Mouse (Mus musculus) bone marrow macrophage, adult 2 months (primary cell): ENCODE measurements around the gene Tspoap1.

Experiments used
- CTCF ChIP-seq: IDR thresholded peaks from 2 replicates; pipeline ENCODE4 v1.5.1; 2012; ENCODE audit warnings: low read depth, mild to moderate bottlenecking, low read length, moderate library complexity
- POLR2A ChIP-seq: IDR thresholded peaks from 2 replicates; pipeline ENCODE4 v1.6.1; 2012; ENCODE audit warnings: mild to moderate bottlenecking, low read depth, low read length, borderline replicate concordance

- TF ChIP-seq CTCF (no peak), POLR2A (peak; percentile 30; the same call in 1 of the 2 replicates)
Observed at GRCm38 (mm10) chr11:87755360-87756017, 4.9 kb upstream of the Tspoap1 start.
